Mouse (Mus musculus): ENCODE data around the gene Cbfa2t3.

The Cbfa2t3 gene

DNA sequence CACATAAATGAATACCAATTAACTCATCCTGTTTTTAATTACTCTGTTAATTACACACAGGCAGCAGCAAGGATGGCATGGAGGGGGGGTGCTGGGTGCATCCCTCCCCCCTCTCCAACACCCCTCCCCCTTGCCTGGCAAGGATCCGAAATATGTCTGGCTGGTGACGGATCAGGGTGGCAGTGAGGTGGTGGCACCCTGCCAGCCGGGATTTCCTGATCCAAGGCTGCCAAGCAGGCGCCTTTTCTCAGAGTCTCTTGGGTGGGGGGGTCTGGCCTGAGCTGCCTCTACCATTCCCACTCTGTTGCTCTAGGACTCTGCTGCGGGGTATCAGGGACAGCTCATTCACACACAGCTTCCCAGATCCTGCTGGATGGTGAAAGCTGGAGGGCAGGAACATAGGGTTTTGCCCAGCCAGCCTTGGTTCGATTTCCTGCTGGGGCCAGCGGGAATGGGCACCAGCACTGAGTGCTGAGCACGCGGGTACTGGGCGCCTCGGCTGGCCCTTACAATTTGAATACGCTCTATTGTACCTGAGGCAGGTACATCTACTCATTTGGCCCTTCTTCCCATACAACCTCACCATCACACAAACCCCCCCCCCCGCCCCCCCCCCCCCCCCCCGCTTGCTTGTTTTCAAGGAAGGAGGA is 33.1 kb downstream of the Cbfa2t3 start:
- peak; percentile 65 for DNase-seq (ENCODE audit: low read depth, low spot score)

DNA sequence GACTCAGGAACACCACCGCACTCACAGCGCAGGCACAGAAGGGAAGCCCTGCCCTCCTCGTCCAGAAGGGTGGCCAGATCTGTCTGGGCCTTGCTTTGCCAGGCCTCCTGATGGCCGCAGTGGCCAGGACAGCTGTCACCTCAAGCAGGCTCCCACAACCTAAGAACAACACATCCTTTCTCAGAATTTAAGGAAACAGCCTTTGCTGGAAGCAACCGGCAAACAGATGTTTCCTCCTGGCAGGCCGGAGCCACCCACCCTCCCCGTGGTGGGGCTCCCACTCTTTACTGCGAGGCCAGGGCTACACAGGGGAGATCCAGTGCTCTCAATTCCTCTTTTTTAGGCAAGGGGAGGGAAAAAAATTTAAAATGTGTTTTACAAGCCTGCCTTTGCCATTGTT is 33.7 kb downstream of the Cbfa2t3 start:
- no peak for DNase-seq (ENCODE audit: low read depth, low spot score)

DNA sequence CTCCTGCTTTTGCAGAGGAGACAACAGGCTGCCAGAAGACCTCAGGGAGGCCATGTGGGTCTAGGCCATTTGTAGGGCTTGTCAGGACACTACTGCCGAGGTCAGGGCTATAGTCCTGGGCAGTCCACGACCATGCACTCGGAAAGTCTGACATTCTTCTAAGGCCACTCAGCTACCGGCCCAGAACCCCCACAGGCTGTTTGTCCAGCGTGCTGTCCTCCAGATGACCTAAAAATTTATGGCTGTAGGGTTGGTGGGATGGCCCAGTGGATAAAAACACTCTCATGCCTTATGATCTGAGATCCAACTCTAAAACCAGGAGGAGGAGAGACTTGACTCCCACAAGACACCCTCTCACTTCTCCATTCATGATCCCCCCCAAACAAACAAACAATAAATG is 35.2 kb downstream of the Cbfa2t3 start:
- no peak for DNase-seq (ENCODE audit: low read depth, low spot score)

- no peak for DNase-seq (ENCODE audit: low read depth, low spot score)
These were observed 35.8 kb downstream of the Cbfa2t3 start for GRCm38 (mm10) chr8:122663106-122663505.

DNA sequence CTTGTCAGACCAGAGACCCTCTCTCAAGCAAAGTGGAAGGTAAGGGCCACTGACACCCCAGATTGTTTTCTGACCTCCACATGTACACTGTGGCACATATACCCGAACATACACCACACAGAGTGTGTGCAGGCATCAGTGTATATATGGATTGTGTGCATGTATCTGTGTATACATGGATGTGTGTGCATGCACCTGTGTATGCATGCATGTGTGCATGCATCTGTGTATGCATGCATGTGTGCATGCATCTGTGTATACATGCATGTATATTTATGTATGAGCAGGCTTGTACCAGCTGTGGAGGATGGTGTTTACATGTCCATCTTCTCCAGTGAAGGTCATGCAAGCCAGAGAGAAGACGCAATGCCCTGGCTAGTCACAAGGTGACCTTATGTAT is 37.0 kb downstream of the Cbfa2t3 start:
- DNase-seq (ENCODE audit: low read depth, low spot score) = no peak

- no peak for DNase-seq (ENCODE audit: low read depth, low spot score)
These were observed 37.8 kb downstream of the Cbfa2t3 start for GRCm38 (mm10) chr8:122661138-122661537.

- DNase-seq (ENCODE audit: low read depth, low spot score) = no peak
These were observed 38.9 kb downstream of the Cbfa2t3 start for GRCm38 (mm10) chr8:122660022-122660421.

DNA sequence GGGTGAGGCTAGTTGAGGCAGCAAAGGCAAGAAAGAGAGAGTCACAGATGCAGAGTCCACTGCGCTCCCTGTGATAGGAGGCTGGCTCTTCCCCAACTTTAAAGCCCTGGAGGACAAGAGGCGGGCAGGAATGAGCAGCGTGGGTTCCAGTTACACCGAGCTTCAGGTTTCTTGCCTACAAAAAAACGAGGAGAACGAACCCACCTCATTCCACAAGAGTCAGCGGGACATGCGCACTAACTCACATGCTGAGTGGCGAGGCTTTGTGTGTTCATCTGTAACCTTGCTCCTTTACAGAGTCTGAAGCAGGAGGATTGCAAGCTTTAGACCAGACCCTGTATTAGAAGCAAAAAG is 40.1 kb downstream of the Cbfa2t3 start:
- no peak for DNase-seq (ENCODE audit: low read depth, low spot score)

DNA sequence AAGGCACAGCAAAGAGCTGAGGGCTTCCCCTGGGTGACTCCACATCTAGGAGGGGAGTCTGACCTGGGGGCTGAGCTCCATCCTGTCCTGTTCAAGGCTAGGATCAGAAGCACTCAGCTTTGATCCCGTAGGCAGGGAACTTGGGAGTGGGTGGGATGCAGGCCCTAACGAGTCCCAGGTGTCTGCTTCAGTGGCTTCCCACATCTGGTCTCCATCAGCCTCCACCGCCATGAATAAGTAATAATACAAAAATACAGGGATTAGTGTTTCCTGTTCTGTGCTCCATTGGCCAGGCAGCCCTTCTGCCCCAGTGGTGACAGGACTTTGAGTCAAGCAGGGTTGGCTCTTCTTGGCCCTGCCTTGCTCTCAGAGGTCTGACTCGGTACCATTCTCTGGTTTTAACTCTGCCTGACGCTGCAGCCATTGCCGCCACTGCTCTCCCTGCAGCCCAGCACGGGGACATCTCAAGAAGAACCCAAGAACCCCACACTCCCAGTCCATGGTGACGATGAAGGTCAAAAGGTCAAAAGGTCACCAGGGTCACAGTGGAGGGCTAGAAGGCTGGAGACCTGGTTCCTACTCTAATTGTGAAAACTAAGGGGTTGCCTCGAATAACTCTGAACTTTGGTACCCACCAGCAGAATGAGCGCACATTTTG is 40.6 kb downstream of the Cbfa2t3 start:
- DNase-seq (ENCODE audit: low read depth, low spot score) = no peak

GRCm38 (mm10) chr8:122656056-122656999 is 42.6 kb downstream of the Cbfa2t3 start:
- no peak for DNase-seq (ENCODE audit: low read depth, low spot score)

DNA sequence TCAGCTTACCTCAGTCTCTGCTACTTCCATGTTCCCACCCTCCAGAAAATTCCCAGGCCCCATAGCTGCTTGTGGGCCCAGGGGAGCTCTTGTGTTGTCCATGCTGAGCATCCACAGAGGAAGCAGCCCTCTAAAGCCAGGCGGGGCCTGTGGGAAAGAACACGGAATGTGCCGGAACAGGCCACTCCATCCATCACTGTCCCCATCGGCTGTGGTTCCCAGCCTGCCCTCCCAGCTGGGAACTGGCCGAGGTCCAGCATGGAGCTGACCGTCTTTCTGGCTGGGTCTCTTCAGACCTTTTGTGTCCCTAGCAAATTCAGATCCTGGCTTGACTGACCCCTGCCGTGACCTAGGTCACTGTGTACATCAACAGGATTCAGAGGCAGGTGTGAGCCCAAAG is 44.1 kb downstream of the Cbfa2t3 start:
- DNase-seq (ENCODE audit: low read depth, low spot score) = no peak

DNA sequence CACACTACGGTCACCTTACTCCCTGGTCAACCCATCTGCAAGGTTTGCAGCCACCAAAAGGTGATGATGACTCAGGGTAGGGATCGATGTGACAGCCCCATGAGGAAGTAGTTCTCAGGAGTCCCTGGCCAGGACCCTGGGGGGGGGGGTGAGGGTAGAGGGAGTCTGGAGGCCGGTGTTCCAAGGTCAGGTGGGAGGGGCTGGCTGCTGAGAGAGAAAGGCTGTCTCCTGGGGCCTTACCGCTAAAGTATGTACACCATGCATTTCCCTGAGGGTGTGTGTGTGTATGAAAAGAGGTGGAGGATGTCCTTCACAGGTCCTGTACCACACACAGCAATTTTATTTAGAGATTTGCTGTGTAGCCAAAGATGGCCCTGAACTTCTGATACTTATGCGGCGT is 46.3 kb downstream of the Cbfa2t3 start:
- DNase-seq (ENCODE audit: low read depth, low spot score) = no peak

DNA sequence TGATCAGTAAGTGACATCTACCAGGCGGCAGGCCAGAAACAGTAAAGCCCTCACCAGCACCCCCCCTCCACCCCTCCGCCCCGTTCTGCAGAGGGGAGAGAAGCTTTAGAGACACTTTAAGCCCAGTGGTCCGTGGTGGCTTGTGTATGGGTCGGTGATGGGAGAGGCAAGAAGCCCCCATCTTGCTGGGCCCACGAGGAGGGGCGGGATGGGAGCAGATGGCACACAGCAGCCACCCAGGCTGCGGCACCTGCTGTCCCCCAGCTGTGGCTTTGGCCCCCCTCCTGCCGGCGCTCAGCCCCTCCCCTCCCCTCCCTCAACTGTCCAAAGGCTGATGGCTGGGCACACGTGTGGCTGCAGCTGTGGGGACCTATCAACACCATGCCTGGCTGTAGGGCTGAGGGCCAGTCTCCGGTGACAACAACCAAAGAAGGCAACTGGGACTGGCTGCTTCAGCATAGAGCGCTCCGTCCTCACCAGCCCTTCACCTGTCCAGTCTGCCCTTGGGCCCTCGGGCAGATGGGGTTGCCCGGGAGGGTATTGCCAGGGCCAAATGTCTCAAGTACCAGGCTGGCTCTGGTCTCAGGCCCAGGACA is 47.5 kb downstream of the Cbfa2t3 start:
- no peak for DNase-seq (ENCODE audit: low read depth, low spot score)

- no peak for DNase-seq (ENCODE audit: low read depth, low spot score)
These were observed 50.5 kb downstream of the Cbfa2t3 start for GRCm38 (mm10) chr8:122648192-122648970.

GRCm38 (mm10) chr8:122646337-122646736 is 52.6 kb downstream of the Cbfa2t3 start:
- no peak for DNase-seq (ENCODE audit: low read depth, low spot score)

GRCm38 (mm10) chr8:122644175-122644954 is 54.5 kb downstream of the Cbfa2t3 start:
- no peak for DNase-seq (ENCODE audit: low read depth, low spot score)

DNA sequence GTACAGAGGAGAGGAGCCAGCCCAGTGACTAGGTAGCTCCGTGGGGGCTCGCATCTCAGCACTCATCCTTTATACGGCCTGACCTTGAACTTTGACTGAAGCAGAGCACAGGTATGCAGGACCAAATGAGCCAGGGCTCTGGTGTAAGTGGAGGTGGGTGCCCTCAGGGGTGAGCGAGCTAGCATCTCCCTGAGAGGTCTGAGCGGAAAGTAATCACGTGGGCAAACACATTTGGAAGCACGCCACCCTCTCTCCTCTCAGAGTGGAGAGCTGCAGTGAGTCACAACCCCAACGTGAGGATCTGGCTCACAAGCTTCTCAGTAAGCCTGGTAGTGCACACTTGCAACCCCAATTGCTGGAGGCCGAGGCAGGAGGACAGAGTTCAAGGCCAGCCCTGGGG is 56.8 kb downstream of the Cbfa2t3 start:
- no peak for DNase-seq (ENCODE audit: low read depth, low spot score)

- no peak for DNase-seq (ENCODE audit: low read depth, low spot score)
These were observed 57.5 kb downstream of the Cbfa2t3 start for GRCm38 (mm10) chr8:122641406-122641805.

DNA sequence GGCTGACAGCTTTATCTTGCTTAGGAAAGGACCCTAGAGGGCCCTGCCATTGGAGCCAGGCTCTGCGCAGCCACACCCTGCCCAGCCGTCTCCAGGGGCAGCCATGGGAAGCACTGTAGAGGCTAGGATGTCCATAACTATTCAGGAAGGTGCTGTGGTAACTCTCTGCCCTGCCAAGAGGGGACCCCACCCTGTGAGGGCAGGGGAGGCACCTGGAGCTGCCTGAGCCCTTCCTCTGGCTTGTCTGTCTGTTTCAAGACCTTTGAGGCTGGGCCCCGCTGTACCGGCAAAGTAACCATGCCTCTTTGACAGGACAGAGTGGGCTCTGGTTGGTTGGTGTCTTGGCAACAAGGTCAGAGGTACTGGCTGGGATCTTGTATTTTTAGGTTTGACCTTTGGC is 58.1 kb downstream of the Cbfa2t3 start:
- DNase-seq (ENCODE audit: low read depth, low spot score) = no peak

- no peak for DNase-seq (ENCODE audit: low read depth, low spot score)
These were observed 59.2 kb downstream of the Cbfa2t3 start for GRCm38 (mm10) chr8:122639521-122640248.
